Mouse (Mus musculus) midbrain, embryonic 14.5 days (tissue): Measurements from ENCODE around the gene Tmem248. TPM values are rescaled to one million over a fixed set of nuclear protein-coding genes. Genes with fewer than 3 reads are reported as not detected.

Experiments
- ATAC-seq: fragments of 200-750 bp; cut with Nextera tagmentation; 2 replicates; pipeline ENCODE4 v1.8.0; 2017; ENCODE audit warnings: moderate number of reproducible peaks, moderate library complexity; ENCODE audit not compliant: low FRiP score, low TSS enrichment
- DNase-seq: peaks from one replicate; pipeline ENCODE4 v3.0.0-alpha.2; 2015
- H3K27ac ChIP-seq: fragments of 300-500 bp; sonication (generic); replicated peaks from 2 replicates; pipeline ENCODE4 v1.5.1; 2014; ENCODE audit warnings: mild to moderate bottlenecking, low read depth, low read length, moderate library complexity
- H3K27me3 ChIP-seq: fragments of 300-500 bp; sonication (generic); 2 replicates; pipeline ENCODE4 v1.6.1; 2014; ENCODE audit warnings: low read length, control low read depth, mixed read lengths; ENCODE audit not compliant: control insufficient read depth, insufficient read depth
- H3K36me3 ChIP-seq: fragments of 300-500 bp; sonication (generic); 2 replicates; pipeline ENCODE4 v1.6.1; 2014; ENCODE audit warnings: low read length, control low read depth; ENCODE audit not compliant: control insufficient read depth, insufficient read depth
- H3K4me1 ChIP-seq: fragments of 300-500 bp; sonication (generic); 2 replicates; pipeline ENCODE4 v1.6.1; 2014; ENCODE audit warnings: mild to moderate bottlenecking, antibody characterized with exemption, low read length, control low read depth; ENCODE audit not compliant: control insufficient read depth, insufficient read depth
- H3K4me2 ChIP-seq: fragments of 300-500 bp; sonication (generic); 2 replicates; pipeline ENCODE4 v1.6.1; 2014; ENCODE audit warnings: mild to moderate bottlenecking, low read length, moderate library complexity
- H3K4me3 ChIP-seq: fragments of 300-500 bp; sonication (generic); replicated peaks from 2 replicates; pipeline ENCODE4 v1.5.1; 2014; ENCODE audit warnings: low read depth, low read length
- H3K9ac ChIP-seq: fragments of 300-500 bp; sonication (generic); replicated peaks from 2 replicates; pipeline ENCODE4 v1.6.1; 2014; ENCODE audit warnings: mild to moderate bottlenecking, low read length, moderate library complexity
- H3K9me3 ChIP-seq: fragments of 300-500 bp; sonication (generic); 2 replicates; pipeline ENCODE4 v1.6.1; 2016; ENCODE audit warnings: low read length, control low read depth, mixed read lengths; ENCODE audit not compliant: control insufficient read depth
- WGBS: fragments of 180-500 bp; shearing (Covaris S2); extraction: QIAGEN DNeasy Blood & Tissue Kit; methylation state at CpG from one replicate; pipeline ENCODE4 v1.1.7; 2014; 5-methylcytosine and 5-hydroxymethylcytosine counted together
- polyA plus RNA-seq: library from polyadenylated mRNA; unstranded; fragments of >200 nt; fragmentation: Nextera tagmentation; extraction: Ambion mirVana; gene quantifications from 2 replicates; pipeline ENCODE4 v1.2.1, GENCODE M21; 2014

The Tmem248 gene
- polyA plus RNA-seq, 1 experiment from 2014 or later, result 29.5 TPM

GRCm38 (mm10) chr5:130278011-130278472 is 61.2 kb downstream of the Tmem248 start:
- ATAC-seq, result no peak
- DNase-seq, result no peak
- Histone ChIP-seq H3K9ac (no peak overlapping the region), H3K27me3 (no peaks in the 10 kb centered on the region), H3K4me2 (no peak overlapping the region), H3K4me3 (no peak overlapping the region), H3K27ac (no peak overlapping the region), H3K9me3 (no peaks in the 10 kb centered on the region), H3K4me1 (no peaks in the 10 kb centered on the region), H3K36me3 (peaks cover 70% of the 10 kb centered on the region)
- WGBS, result 95% methylated on average over 7 of the region's 7 CpGs

DNA sequence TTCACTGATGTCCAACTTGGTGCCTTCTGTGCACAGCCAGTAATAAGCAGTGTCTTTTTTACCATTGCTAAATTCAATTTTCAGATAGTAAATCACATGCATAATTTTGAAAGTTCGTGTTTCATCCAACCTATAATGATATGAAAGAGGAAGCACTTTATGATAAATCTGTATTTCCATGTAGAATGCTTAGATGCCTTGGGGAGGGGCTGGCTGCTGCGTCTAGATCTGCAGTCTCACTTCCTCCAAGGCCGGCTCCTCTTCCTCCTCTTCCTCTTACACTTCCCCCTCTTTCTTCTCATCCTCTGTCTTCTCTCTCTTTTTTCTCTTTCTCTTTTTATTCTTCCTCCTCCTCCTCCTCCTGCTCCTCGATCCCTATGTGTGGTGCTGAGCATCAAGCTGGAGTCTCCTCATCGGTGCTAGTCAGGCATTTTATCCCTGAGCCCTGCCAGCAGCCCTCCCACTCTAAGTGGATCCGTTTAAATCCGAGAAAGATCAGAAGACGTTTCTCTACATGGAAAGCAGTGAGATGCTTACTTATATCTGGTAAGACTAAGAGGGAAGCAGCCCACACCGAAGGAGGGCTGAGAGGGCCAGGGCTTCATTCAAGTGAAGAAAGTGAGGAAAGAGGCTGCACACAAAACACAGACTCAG is 66.3 kb downstream of the Tmem248 start:
- 97% methylated on average over 9 of the region's 9 CpGs for WGBS
- Histone ChIP-seq H3K27ac (no peak overlapping the region), H3K4me3 (no peak overlapping the region), H3K36me3 (peaks cover 52% of the 10 kb centered on the region), H3K9me3 (no peaks in the 10 kb centered on the region), H3K4me2 (no peak overlapping the region), H3K4me1 (no peaks in the 10 kb centered on the region), H3K9ac (no peak overlapping the region), H3K27me3 (no peaks in the 10 kb centered on the region)
- DNase-seq (no peak), ATAC-seq (no peak)

GRCm38 (mm10) chr5:130288106-130288505 is 71.2 kb downstream of the Tmem248 start:
- DNase-seq, result no peak
- no peak overlapping the region for H3K27ac ChIP-seq
- H3K9ac ChIP-seq, result no peak overlapping the region
- WGBS, result 95% methylated on average over 7 of the region's 7 CpGs
- ATAC-seq, result no peak
- no peak overlapping the region for H3K4me2 ChIP-seq
- H3K4me3 ChIP-seq, result no peak overlapping the region
- H3K9me3 ChIP-seq, result no peaks in the 10 kb centered on the region
- no peaks in the 10 kb centered on the region for H3K27me3 ChIP-seq
- no peaks in the 10 kb centered on the region for H3K4me1 ChIP-seq
- H3K36me3 ChIP-seq, result peaks cover 39% of the 10 kb centered on the region

- ATAC-seq (no peak), DNase-seq (no peak)
- Histone ChIP-seq H3K27me3 (no peaks in the 10 kb centered on the region), H3K27ac (no peak overlapping the region), H3K9ac (no peak overlapping the region), H3K4me1 (no peaks in the 10 kb centered on the region), H3K4me2 (no peak overlapping the region), H3K9me3 (no peaks in the 10 kb centered on the region), H3K4me3 (no peak overlapping the region), H3K36me3 (peaks cover 34% of the 10 kb centered on the region)
- 98% methylated on average over 6 of the region's 6 CpGs for WGBS
Observed at GRCm38 (mm10) chr5:130290242-130290641, 73.4 kb downstream of the Tmem248 start.

- ATAC-seq, result no peak
- Histone ChIP-seq H3K4me3 (no peak overlapping the region), H3K27ac (no peak overlapping the region), H3K4me2 (no peak overlapping the region), H3K9ac (no peak overlapping the region), H3K9me3 (no peaks in the 10 kb centered on the region), H3K4me1 (no peaks in the 10 kb centered on the region), H3K27me3 (no peaks in the 10 kb centered on the region), H3K36me3 (peaks cover 34% of the 10 kb centered on the region)
- WGBS, result 96% methylated on average over 12 of the region's 12 CpGs
- DNase-seq, result no peak
Observed at GRCm38 (mm10) chr5:130290775-130291174, 73.9 kb downstream of the Tmem248 start.

- H3K9me3 ChIP-seq, result no peaks in the 10 kb centered on the region
- no peaks in the 10 kb centered on the region for H3K27me3 ChIP-seq
- no peak overlapping the region for H3K9ac ChIP-seq
- H3K36me3 ChIP-seq, result peaks cover 45% of the 10 kb centered on the region
- no peak overlapping the region for H3K4me2 ChIP-seq
- H3K4me3 ChIP-seq, result no peak overlapping the region
- DNase-seq, result no peak
- WGBS, result 94% methylated on average over 4 of the region's 4 CpGs
- no peak for ATAC-seq
- H3K27ac ChIP-seq, result no peak overlapping the region
- H3K4me1 ChIP-seq, result no peaks in the 10 kb centered on the region
Observed at GRCm38 (mm10) chr5:130292976-130293375, 76.1 kb downstream of the Tmem248 start.

Other genes starting within 250 kb of the Tmem248 start
- gene Gusb, start 214.0 kb upstream of the Tmem248 start, polyA plus RNA-seq, result 23.3 and 25.8 TPM in 2 replicates
- 32.6 and 50.3 TPM in 2 replicates for gene Asl, start 187.8 kb upstream of the Tmem248 start, polyA plus RNA-seq
- 54.8 and 72.9 TPM in 2 replicates for gene Crcp, start 187.8 kb upstream of the Tmem248 start, polyA plus RNA-seq
- 41.5 and 55.8 TPM in 2 replicates for gene Tpst1, start 143.8 kb upstream of the Tmem248 start, polyA plus RNA-seq
- 14.8 and 15.5 TPM in 2 replicates for gene Kctd7, start 72.2 kb upstream of the Tmem248 start, polyA plus RNA-seq
- gene Rabgef1, start 45.3 kb upstream of the Tmem248 start, polyA plus RNA-seq, result 38.9 and 40.3 TPM in 2 replicates
- 44.1 and 56.8 TPM in 2 replicates for gene Sbds, start 38.4 kb downstream of the Tmem248 start, polyA plus RNA-seq
- 18.5 and 26.4 TPM in 2 replicates for gene Tyw1, start 38.5 kb downstream of the Tmem248 start, polyA plus RNA-seq
- 8.4 and 15.6 TPM in 2 replicates for gene Caln1, start 152.4 kb downstream of the Tmem248 start, polyA plus RNA-seq
- not detected in 2 replicates for gene A330070K13Rik, start 167.6 kb downstream of the Tmem248 start, polyA plus RNA-seq